Mouse (Mus musculus): ENCODE data around the gene Cdh18. TPM values are rescaled to one million over a fixed set of nuclear protein-coding genes. Genes with fewer than 3 reads are reported as not detected.

The Cdh18 gene
- polyA plus RNA-seq, 1 experiment from 2014 or later = 0.79 TPM

DNA sequence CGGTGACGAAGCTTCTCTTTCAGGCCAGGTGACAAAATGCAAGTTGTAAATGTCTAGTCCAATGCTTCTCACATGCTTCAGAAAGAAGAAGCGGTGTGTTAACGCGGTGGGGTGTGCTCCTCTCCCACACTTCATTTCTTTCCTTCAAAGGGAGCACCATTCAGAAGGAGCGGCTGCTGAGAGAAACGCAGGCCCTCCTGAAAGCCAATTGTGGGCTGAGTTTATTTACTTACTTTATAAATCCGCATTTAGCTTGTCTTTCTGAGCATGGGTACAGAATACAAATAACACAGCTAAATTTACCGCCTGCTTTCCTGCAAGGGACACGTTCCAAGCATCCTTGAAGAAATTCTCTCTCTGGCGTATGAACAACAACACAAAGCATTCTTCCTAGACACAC, 420.6 kb downstream of the Cdh18 start:
- H3K9ac ChIP-seq (ENCODE audit: low read length) = no peak overlapping the region
- no peak overlapping the region for H3K4me2 ChIP-seq (replicated peaks; ENCODE audit: low read depth)
- no peak for TF ChIP-seq CTCF (IDR thresholded peaks at IDR 0.05; ENCODE audit: low read depth)
- H3K27ac ChIP-seq (replicated peaks) = no peak overlapping the region
- WGBS = 75% methylated on average over 11 of the region's 11 CpGs
- no peak for ATAC-seq (ENCODE audit: low FRiP score, low TSS enrichment)
- no peak overlapping the region for H3K4me3 ChIP-seq (ENCODE audit: low read depth, low read length)
- no peaks in the 10 kb centered on the region for H3K4me1 ChIP-seq (replicated peaks; ENCODE audit: control insufficient read depth, insufficient read depth)
- DNase-seq (ENCODE audit: low spot score) = no peak
- no peaks in the 10 kb centered on the region for H3K27me3 ChIP-seq (ENCODE audit: control insufficient read depth, insufficient read depth, low read length)
- no peaks in the 10 kb centered on the region for H3K9me3 ChIP-seq (ENCODE audit: control insufficient read depth, low read length)
- H3K36me3 ChIP-seq (ENCODE audit: control insufficient read depth, insufficient read depth, low read length) = no peaks in the 10 kb centered on the region

DNA sequence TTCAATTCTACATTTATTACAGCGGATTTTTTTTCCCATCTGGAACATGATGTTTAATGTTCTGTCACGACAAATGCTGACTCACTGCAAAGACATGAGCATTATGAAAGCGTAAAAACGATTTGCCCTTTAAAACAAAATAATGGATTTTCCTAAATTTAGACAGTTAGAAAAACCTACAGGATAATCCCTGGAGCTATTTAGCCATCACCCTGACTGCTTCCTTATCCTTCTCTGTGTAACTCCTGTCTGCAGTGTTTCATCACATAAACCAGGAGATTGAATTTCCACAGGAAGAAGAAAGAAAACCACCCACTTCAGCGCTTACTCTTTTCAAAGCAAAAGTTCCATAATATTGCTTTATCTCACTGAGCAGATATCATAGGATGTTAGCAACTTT, 431.3 kb downstream of the Cdh18 start:
- Histone ChIP-seq H3K9me3 (ENCODE audit: control insufficient read depth, low read length) (no peaks in the 10 kb centered on the region), H3K4me2 (replicated peaks; ENCODE audit: low read depth) (no peak overlapping the region), H3K27ac (replicated peaks) (no peak overlapping the region), H3K4me3 (ENCODE audit: low read depth, low read length) (no peak overlapping the region), H3K27me3 (ENCODE audit: control insufficient read depth, insufficient read depth, low read length) (no peaks in the 10 kb centered on the region), H3K9ac (ENCODE audit: low read length) (no peak overlapping the region), H3K36me3 (ENCODE audit: control insufficient read depth, insufficient read depth, low read length) (no peaks in the 10 kb centered on the region), H3K4me1 (replicated peaks; ENCODE audit: control insufficient read depth, insufficient read depth) (no peaks in the 10 kb centered on the region)
- no peak for TF ChIP-seq EP300 (optimal IDR thresholded peaks at IDR 0.05)
- no peak for TF ChIP-seq CTCF (IDR thresholded peaks at IDR 0.05; ENCODE audit: low read depth)
- ATAC-seq (ENCODE audit: low FRiP score, low TSS enrichment) (no peak), DNase-seq (ENCODE audit: low spot score) (no peak)
- 40% methylated on average over 5 of the region's 5 CpGs for WGBS

DNA sequence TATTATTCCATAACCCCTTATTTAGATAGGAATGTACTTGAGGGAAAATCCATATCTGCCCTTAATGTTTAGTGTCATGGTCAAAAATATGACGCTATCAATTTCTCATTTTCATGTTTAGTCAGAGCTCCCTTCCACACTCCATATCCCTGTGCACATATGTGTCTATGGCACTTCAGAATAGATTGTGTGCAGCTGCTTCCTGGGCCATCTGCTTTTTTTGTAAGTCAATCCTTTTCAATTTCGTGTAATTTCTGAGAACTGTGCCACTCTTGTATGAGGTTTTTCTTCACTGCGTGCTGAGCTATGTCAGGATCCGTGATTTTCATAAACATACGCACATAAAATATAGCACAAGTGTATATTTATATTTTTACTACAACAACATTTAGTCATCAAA, 435.8 kb downstream of the Cdh18 start:
- Histone ChIP-seq H3K9me3 (ENCODE audit: control insufficient read depth, low read length) (no peaks in the 10 kb centered on the region), H3K9ac (ENCODE audit: low read length) (no peak overlapping the region), H3K4me1 (replicated peaks; ENCODE audit: control insufficient read depth, insufficient read depth) (no peaks in the 10 kb centered on the region), H3K27ac (replicated peaks) (no peak overlapping the region), H3K4me2 (replicated peaks; ENCODE audit: low read depth) (no peak overlapping the region), H3K27me3 (ENCODE audit: control insufficient read depth, insufficient read depth, low read length) (no peaks in the 10 kb centered on the region), H3K36me3 (ENCODE audit: control insufficient read depth, insufficient read depth, low read length) (no peaks in the 10 kb centered on the region), H3K4me3 (ENCODE audit: low read depth, low read length) (no peak overlapping the region)
- 64% methylated on average over 5 of the region's 5 CpGs for WGBS
- ATAC-seq (ENCODE audit: low FRiP score, low TSS enrichment) = no peak
- no peak for DNase-seq (ENCODE audit: low spot score)
- TF ChIP-seq EP300 (optimal IDR thresholded peaks at IDR 0.05) = no peak
- TF ChIP-seq CTCF (IDR thresholded peaks at IDR 0.05; ENCODE audit: low read depth) = no peak

DNA sequence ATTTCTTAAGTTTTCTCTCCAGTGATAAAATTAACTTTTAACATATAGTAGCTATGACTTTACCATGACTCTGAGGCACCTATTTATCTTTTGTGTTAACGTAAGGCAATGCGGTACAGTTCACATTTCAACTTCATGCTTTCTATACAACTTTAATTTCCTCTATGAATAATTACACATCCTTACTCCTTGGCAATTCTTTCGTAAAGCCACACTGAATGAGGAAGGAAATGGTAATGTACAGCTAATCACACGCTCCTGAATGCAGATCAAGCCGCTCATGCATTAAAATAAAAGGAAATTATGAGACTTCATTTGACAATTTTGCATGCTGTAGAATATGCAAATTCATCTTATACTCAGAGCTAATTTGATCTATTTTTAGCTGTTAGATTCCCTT, 467.9 kb downstream of the Cdh18 start:
- Histone ChIP-seq H3K27me3 (ENCODE audit: control insufficient read depth, insufficient read depth, low read length) (no peaks in the 10 kb centered on the region), H3K27ac (replicated peaks) (no peak overlapping the region), H3K9ac (ENCODE audit: low read length) (no peak overlapping the region), H3K9me3 (ENCODE audit: control insufficient read depth, low read length) (no peaks in the 10 kb centered on the region), H3K4me3 (ENCODE audit: low read depth, low read length) (no peak overlapping the region), H3K36me3 (ENCODE audit: control insufficient read depth, insufficient read depth, low read length) (no peaks in the 10 kb centered on the region), H3K4me2 (replicated peaks; ENCODE audit: low read depth) (no peak overlapping the region), H3K4me1 (replicated peaks; ENCODE audit: control insufficient read depth, insufficient read depth) (no peaks in the 10 kb centered on the region)
- no peak for ATAC-seq (ENCODE audit: low FRiP score, low TSS enrichment)
- no peak for DNase-seq (ENCODE audit: low spot score)
- WGBS = 86% methylated on average over 5 of the region's 5 CpGs
- TF ChIP-seq EP300 (optimal IDR thresholded peaks at IDR 0.05) = no peak
- no peak for TF ChIP-seq CTCF (IDR thresholded peaks at IDR 0.05; ENCODE audit: low read depth)

DNA sequence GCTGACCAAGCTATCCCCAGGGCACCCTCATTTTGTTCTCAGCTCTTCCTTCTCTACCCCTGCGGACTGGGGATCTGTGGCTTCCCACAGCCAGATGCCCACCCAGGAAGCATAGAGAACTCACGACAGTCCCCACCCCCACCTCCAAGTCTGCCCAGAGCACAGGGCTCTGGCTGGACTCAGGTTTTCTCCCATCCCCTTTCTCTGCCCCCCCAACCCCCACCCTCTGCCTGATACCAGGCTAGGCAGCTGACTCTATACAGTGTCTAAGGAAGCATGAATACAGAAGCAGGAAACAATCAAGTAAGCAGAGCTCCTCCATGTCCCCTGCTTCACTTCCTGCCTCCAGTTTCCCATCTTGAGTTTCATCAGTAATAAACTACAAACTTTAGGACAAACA, 472.3 kb downstream of the Cdh18 start:
- ATAC-seq (ENCODE audit: low FRiP score, low TSS enrichment) (no peak), DNase-seq (ENCODE audit: low spot score) (no peak)
- TF ChIP-seq CTCF (IDR thresholded peaks at IDR 0.05; ENCODE audit: low read depth) (no peak), EP300 (optimal IDR thresholded peaks at IDR 0.05) (no peak)

DNA sequence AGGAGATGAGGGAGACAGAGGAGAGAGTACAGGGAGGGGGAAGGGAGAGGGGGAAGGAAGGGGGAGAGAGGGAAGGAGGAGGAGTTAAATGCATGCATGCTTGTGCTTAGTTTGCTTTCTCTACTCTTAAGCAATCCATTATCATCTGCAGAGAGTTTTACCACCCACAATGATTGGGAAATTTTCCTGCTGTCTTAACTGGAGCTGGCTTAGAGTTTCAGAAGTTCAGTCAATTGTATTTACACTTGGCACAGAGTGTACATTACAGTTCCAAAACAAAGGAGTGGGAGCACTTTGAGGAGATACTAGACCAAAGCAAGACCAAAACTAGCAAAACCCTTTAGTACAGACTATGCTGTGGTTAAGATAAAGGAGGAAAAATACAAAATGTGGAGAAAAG, 473.8 kb downstream of the Cdh18 start:
- Histone ChIP-seq H3K9me3 (ENCODE audit: control insufficient read depth, low read length) (no peaks in the 10 kb centered on the region), H3K4me2 (replicated peaks; ENCODE audit: low read depth) (no peak overlapping the region), H3K4me1 (replicated peaks; ENCODE audit: control insufficient read depth, insufficient read depth) (no peaks in the 10 kb centered on the region), H3K36me3 (ENCODE audit: control insufficient read depth, insufficient read depth, low read length) (no peaks in the 10 kb centered on the region), H3K4me3 (ENCODE audit: low read depth, low read length) (no peak overlapping the region), H3K9ac (ENCODE audit: low read length) (no peak overlapping the region), H3K27me3 (ENCODE audit: control insufficient read depth, insufficient read depth, low read length) (no peaks in the 10 kb centered on the region), H3K27ac (replicated peaks) (no peak overlapping the region)
- DNase-seq (ENCODE audit: low spot score) (no peak), ATAC-seq (ENCODE audit: low FRiP score, low TSS enrichment) (no peak)
- TF ChIP-seq EP300 (optimal IDR thresholded peaks at IDR 0.05) (no peak), CTCF (IDR thresholded peaks at IDR 0.05; ENCODE audit: low read depth) (no peak)

More for the DNA sequence above, 472.3 kb downstream of the Cdh18 start:
- 63% methylated on average over 2 of the region's 2 CpGs for WGBS
- Histone ChIP-seq H3K4me3 (ENCODE audit: low read depth, low read length) (no peak overlapping the region), H3K36me3 (ENCODE audit: control insufficient read depth, insufficient read depth, low read length) (no peaks in the 10 kb centered on the region), H3K4me2 (replicated peaks; ENCODE audit: low read depth) (no peak overlapping the region), H3K9me3 (ENCODE audit: control insufficient read depth, low read length) (no peaks in the 10 kb centered on the region), H3K4me1 (replicated peaks; ENCODE audit: control insufficient read depth, insufficient read depth) (no peaks in the 10 kb centered on the region), H3K27me3 (ENCODE audit: control insufficient read depth, insufficient read depth, low read length) (no peaks in the 10 kb centered on the region), H3K27ac (replicated peaks) (no peak overlapping the region), H3K9ac (ENCODE audit: low read length) (no peak overlapping the region)
